Mouse (Mus musculus) G1E (cell line): Measurements from ENCODE around the gene Man2a1.

Experiments
- CTCF ChIP-seq: IDR thresholded peaks from 2 replicates; pipeline ENCODE4 v1.5.1; 2012; ENCODE audit warnings: low read depth, low read length, inconsistent platforms, mixed read lengths
- GATA1 ChIP-seq: IDR thresholded peaks from 2 replicates; pipeline ENCODE4 v1.6.1; 2012; ENCODE audit warnings: borderline replicate concordance, low read length, inconsistent platforms, mixed read lengths
- GATA2 ChIP-seq: IDR thresholded peaks from 2 replicates; pipeline ENCODE4 v1.6.1; 2012; ENCODE audit warnings: low read depth, low read length, inconsistent platforms, borderline replicate concordance
- POLR2AphosphoS5 ChIP-seq: IDR thresholded peaks from 2 replicates; pipeline ENCODE4 v1.6.1; 2012; ENCODE audit warnings: low read depth, low read length, inconsistent platforms; ENCODE audit not compliant: insufficient replicate concordance
- TAL1 ChIP-seq: conservative IDR thresholded peaks from 2 replicates; pipeline ENCODE4 v1.6.1; 2012; ENCODE audit warnings: low read depth, low read length, inconsistent platforms, mixed read lengths

- no peak for TF ChIP-seq CTCF
- no peak for TF ChIP-seq GATA1
- no peak for TF ChIP-seq TAL1
- no peak for TF ChIP-seq POLR2AphosphoS5
- TF ChIP-seq GATA2: no peak
Observed at GRCm38 (mm10) chr17:64755191-64755590, 154.7 kb downstream of the Man2a1 start.
